Mouse (Mus musculus) ovary, adult 18-20 months (tissue): Measurements from ENCODE around the gene Pitpnm2.

Experiments
- DNase-seq: peaks from one replicate; pipeline ENCODE4 v3.0.0; 2022; ENCODE audit warnings: low spot score, mixed read lengths

The Pitpnm2 gene

GRCm38 (mm10) chr5:124247986-124248626 is 1.5 kb downstream of the Pitpnm2 start:
- DNase-seq: no peak

DNA sequence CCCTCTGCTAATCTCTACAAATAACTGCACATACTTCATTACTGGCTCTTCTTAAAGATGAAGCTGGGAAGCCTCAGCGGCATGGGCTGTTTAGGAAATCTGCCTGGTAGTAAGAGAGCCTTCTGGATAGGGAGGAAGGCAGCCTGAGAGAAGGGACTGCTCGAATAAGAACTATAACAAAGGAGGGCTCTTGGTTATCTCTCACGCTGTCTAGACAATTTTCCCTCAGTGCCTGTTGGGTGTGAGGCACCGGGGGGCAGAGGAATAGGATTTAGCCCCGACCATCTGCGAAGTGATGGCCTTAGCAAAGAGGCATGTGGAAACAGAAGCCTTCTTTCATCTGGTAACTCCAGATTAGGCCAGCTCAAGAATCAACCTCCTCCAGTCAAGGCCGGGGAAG is 2.3 kb downstream of the Pitpnm2 start:
- no peak for DNase-seq

GRCm38 (mm10) chr5:124244885-124245284 is 4.7 kb downstream of the Pitpnm2 start:
- no peak for DNase-seq

GRCm38 (mm10) chr5:124244449-124244848 is 5.1 kb downstream of the Pitpnm2 start:
- no peak for DNase-seq

- DNase-seq: no peak
Measured at GRCm38 (mm10) chr5:124243236-124243901, 6.2 kb downstream of the Pitpnm2 start.

DNA sequence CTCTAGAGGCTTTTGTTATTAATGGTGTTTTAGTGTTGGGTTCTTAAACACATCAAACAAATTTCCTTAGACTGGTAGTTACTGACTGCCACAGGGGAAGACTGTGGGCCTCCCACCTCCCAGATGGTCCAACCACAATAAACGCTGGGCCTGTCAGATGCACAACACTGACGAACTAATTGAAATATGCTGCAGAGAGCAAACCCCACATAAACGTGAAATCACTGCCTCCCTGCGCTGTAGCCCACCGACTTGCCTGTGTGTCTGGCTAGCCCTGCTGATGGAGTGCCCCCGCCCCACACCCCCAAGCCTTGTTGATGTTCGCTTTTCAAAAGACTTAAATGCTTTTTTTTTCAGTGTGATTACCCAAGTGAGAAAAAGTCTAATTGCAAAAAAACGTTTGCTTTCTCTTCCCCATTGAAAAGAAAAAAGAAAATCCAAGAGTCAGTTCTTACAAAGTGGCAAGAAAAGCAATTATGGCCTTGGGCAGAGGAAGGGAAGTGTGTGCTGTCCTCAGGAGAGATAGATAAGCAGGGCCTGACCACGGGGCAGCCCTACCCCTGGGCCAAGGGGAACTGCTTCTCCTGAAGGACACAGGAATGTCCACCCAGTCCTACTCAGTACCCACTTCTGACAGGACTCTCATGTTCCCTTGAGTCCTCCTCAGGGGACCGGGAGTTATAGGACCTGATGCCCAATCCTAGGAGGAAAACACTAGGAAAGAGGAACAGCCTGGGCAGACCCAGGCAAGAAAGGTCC is 7.7 kb downstream of the Pitpnm2 start:
- DNase-seq: no peak

DNA sequence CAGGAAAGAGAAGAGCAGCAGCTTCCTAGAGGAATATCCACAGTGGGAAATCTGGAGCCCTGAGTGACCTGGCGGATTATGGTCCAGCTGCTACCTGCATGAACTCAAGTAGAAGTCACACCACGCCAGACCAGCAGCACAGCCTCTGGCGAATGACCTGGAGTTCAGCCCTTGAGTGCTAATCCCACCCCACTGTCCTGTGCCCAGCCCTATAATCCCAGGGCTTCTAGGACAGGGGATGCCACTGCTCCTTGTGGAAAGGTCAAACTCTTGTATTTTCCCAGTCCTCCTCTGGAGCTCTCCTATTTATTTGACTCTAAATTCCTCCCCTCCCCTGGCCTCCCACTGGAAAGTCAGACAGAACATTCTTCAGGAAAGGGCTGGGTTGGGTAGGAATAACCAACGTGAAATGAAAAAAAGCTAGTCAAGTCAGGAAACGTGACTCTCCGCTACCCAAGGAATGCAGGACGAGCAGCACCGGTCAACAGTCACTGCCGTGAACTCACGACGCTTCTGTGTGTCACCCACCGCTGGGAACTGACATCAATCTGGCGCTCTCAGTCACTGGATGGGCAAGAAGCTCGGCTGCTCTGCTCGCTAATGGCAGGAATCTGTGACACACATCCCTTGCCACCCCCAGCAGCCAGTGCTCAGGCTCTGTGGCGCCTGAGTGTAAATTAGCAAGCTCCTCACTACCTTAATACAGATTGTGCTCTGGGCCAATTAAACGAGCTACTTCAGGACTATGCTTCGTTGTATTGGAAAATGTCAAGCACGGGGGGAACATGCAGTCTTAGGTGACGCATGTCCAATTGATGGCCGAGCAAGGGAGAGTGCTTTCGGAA is 8.5 kb downstream of the Pitpnm2 start:
- no peak for DNase-seq

GRCm38 (mm10) chr5:124236180-124236579 is 13.4 kb downstream of the Pitpnm2 start:
- no peak for DNase-seq

DNA sequence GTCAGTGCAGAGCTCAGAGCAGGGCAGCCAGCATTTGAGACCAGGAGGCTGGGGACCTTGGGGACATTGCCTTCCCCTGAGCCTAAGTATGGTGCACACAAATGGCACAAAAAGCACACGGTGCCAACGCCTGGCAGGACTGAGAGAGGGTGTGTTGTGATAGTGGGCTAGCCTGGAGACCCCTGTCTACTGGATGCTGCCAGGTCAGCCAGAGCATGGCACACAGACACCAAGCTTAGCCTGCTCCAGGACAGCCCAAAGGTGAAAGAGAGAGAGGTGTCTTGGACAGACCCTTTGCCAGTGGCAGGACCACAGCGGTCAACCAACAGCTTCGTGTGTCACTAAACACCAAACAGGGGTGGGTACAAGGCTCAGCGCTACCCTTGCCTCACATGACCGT is 14.8 kb downstream of the Pitpnm2 start:
- no peak for DNase-seq

- DNase-seq: no peak
Measured at GRCm38 (mm10) chr5:124233874-124234661, 15.5 kb downstream of the Pitpnm2 start.

GRCm38 (mm10) chr5:124233144-124233465 is 16.5 kb downstream of the Pitpnm2 start:
- DNase-seq: no peak

- no peak for DNase-seq
Measured at GRCm38 (mm10) chr5:124232360-124233143, 17.0 kb downstream of the Pitpnm2 start.

DNA sequence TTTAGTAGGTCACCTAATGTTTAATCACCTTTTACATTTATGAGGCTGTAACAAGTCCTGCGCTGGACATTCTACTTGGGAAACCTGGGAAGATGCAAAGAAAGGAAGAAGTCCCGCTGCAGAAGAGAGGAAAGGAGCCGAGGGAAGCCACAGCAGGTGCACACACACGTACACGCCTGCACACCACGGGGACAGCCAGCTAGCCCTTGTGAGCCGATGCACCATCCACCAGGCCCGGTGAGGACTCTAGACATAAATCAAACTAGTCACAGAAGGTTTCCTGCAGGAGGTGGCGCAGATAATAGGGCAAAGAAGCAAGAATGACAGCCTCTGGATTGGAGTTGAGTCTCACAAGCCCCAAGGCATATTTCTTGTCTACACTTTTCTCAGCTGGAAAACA is 19.1 kb downstream of the Pitpnm2 start:
- no peak for DNase-seq

- no peak for DNase-seq
Measured at GRCm38 (mm10) chr5:124227193-124227592, 22.4 kb downstream of the Pitpnm2 start.

- no peak for DNase-seq
Measured at GRCm38 (mm10) chr5:124226494-124226893, 23.1 kb downstream of the Pitpnm2 start.

- DNase-seq: no peak
Measured at GRCm38 (mm10) chr5:124225891-124226290, 23.7 kb downstream of the Pitpnm2 start.

- no peak for DNase-seq
Measured at GRCm38 (mm10) chr5:124224321-124225092, 25.1 kb downstream of the Pitpnm2 start.

GRCm38 (mm10) chr5:124223574-124223973 is 26.0 kb downstream of the Pitpnm2 start:
- DNase-seq: no peak

DNA sequence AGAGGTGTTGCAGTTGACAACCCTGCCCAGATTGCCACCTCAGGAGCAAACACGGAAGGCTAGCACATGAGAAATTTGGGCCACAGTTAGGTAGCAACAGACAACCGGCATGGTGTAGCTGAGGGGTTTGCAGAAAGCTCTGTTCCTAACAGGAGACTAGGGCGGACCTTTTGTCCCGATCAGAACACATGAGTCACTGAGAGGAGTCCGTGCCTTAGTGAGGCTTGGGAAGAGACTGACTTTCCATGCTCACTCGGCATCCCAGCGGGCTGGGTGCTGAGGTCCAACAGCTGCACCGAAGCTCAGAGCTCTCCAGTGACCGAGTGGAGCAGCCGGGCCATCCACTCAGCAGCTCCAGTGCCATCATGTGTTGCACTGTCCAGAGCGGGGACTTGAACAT is 26.9 kb downstream of the Pitpnm2 start:
- DNase-seq: no peak

- DNase-seq: no peak
Measured at GRCm38 (mm10) chr5:124221736-124222040, 27.9 kb downstream of the Pitpnm2 start.
